Mouse (Mus musculus) macrophage (primary cell): ENCODE measurements around the gene Rexo1. TPM values are rescaled to one million over a fixed set of nuclear protein-coding genes. Genes with fewer than 3 reads are reported as not detected.
"Not testable (repeated sequence)": the region's sequence is repeated elsewhere in the genome, so short reads cannot be mapped to it uniquely, and the experiment has no call there.

Experiments
- H3K27ac ChIP-seq: fragments of 350-480 bp; formaldehyde crosslinking; 2 replicates; pipeline ENCODE4 v1.9.0; 2021
- H3K36me3 ChIP-seq: fragments of 350-480 bp; formaldehyde crosslinking; 2 replicates; pipeline ENCODE4 v1.9.0; 2021; ENCODE audit errors: inconsistent target
- H3K4me3 ChIP-seq: fragments of 350-480 bp; formaldehyde crosslinking; 2 replicates; pipeline ENCODE4 v1.9.0; 2021; ENCODE audit errors: inconsistent target
- H3K79me2 ChIP-seq: fragments of 350-480 bp; formaldehyde crosslinking; 2 replicates; pipeline ENCODE4 v1.9.0; 2021; ENCODE audit errors: inconsistent target
- WGBS: methylation state at CpG from one replicate; pipeline ENCODE4 v1.1.7; 2026; ENCODE audit warnings: inconsistent platforms; ENCODE audit not compliant: missing documents; 5-methylcytosine and 5-hydroxymethylcytosine counted together
- polyA plus RNA-seq: library from polyadenylated mRNA; stranded (reverse); fragments of 250-400 nt; gene quantifications from 3 replicates; pipeline ENCODE4 v1.2.4, GENCODE M21; 2018; ENCODE audit warnings: inconsistent platforms
- total RNA-seq, 78 experiments: library from RNA; depleted of rRNA; stranded (reverse); fragments of 250-400 nt; gene quantifications; 1 replicate in 9 of 78; 2 replicates in 24 of 78; 3 replicates in 43 of 78; 4 replicates in 2 of 78; pipeline ENCODE4 v1.2.4; 2018; ENCODE audit warnings: inconsistent platforms in 56 of 78

Gene Rexo1
- 100 to 1,000 TPM in 11 of 26 experiments, 10 to 100 TPM in 15; 59.1 to 157 (median 92.8) TPM for total RNA-seq (2018; cell fraction: chromatin; rRNA removed)
- 10 to 100 TPM; 11.6 to 31.0 (median 20.9) TPM for total RNA-seq (2018; cell fraction: cytosol; rRNA removed)
- 10 to 100 TPM; 40.6 to 77.9 (median 61.9) TPM for total RNA-seq (2018; cell fraction: nucleus; rRNA removed)
- 14.2 to 19.1 TPM (median 18.5 TPM) in 3 replicates for polyA plus RNA-seq

DNA sequence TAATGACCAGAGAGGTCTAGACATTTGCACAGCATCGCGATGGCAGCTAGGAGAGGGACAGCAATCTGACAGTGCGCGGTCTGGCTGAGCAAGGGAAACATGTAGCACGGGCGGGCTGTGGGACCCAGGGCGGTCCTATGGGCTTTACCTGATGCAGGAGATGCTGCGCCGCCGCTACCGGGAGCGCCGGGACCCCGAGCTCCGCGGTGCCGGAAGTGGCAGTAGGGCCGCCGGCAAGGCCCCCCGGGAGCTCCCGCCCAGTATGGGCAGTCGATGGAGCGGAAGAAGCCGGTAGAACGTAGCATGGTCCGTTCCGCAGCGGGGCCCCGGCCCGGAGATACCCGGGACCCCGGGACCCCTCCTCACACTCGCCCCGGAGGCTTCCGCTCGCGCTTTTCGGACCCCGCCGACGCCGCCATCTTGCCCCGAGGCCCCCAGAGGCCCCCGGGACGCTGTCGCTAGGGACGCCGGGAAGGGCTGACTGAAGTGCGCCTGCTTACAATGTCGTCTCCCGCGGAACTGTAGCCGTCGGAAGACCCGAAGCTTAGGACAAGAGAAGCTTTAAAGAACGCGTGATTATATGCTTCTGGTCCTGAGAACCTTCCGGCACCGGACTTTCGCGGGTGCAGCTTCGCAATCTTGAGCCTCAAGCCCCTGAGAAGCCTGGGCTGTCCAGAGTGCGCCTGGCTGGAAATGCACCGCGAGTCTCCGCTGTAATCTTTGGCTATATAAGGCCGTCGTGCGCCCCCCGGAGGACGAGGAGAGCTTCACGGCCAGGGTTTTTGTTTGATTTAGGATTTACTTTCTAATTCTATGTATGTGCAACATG lies at the start of gene Rexo1:
Rexo1 (minus strand) TSS at position 445 of the 829 bp plus-strand sequence.
- peak within 1 kb of the TSS; percentile 99 for H3K4me3 ChIP-seq
- WGBS: under 1% methylated on average over 70 of the region's 72 CpGs
- H3K27ac ChIP-seq: peak within 1 kb of the TSS; percentile 94
- H3K36me3 ChIP-seq: no peaks in the 10 kb centered on the region
- peaks cover 49% of the 10 kb centered on the region for H3K79me2 ChIP-seq

DNA sequence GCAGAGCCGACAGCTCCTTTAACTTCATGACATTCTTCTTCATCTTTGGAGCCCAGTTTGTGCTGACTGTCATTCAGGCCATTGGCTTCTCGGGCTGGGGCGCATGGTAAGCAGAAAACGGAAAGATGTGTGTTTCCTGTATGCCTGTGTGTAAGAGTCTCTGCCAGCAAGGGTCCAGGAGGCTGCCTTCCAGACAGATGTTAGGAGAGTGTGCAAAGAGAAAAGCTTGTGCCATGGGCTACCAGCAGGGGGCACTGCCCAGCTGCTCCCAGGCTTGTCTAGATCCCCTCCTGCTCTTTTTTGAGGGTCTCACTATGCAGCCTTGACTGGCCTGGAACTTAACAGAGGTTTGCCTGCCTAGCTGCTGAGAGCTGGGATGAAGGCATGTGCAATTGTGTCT lies 49.7 kb upstream of the Rexo1 start:
- Histone ChIP-seq H3K36me3 (peaks cover 26% of the 10 kb centered on the region), H3K27ac (0 out of 2 replicates have a peak overlapping the region, but pooled peaks have one; percentile 10), H3K4me3 (no peak overlapping the region), H3K79me2 (peaks cover 35% of the 10 kb centered on the region)
- 22% methylated on average over 4 of the region's 4 CpGs for WGBS

DNA sequence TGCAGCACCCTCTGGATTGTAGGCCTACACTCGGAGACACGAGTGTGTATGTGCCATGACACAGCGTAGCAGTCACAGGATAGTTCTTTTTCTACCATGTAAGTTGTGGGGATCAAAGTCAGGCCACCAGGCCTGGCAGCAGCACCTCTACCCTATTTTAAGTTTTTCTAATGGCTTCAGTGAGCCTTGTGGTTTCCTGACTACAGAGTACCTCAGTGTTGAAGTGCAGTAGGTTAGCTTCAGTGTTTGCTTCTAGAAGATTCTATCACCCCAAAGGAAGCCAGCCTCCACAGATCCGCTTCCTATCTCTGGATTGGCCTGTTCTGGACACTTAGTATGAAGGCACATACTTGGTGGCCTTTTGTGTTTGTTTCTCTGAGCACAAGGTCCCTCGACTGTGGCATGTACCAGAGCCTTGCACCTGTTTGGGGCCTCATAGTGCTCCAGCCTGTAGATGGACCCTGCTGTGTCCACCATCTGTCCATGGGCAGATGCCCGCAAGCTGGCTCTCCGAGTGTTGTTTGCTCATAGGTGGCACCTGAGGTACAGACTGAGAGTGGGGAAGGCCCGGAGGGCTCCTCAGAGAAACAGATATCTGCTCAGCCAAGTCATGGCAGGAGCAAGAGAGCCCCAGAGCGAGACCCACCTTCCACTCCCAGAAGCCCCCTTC lies 48.9 kb upstream of the Rexo1 start:
- H3K4me3 ChIP-seq: no peak overlapping the region
- H3K79me2 ChIP-seq: peaks cover 43% of the 10 kb centered on the region
- 74% methylated on average over 9 of the region's 9 CpGs for WGBS
- H3K36me3 ChIP-seq: peaks cover 23% of the 10 kb centered on the region
- peak overlapping the region; percentile 10; the same call in 1 of the 2 replicates for H3K27ac ChIP-seq

DNA sequence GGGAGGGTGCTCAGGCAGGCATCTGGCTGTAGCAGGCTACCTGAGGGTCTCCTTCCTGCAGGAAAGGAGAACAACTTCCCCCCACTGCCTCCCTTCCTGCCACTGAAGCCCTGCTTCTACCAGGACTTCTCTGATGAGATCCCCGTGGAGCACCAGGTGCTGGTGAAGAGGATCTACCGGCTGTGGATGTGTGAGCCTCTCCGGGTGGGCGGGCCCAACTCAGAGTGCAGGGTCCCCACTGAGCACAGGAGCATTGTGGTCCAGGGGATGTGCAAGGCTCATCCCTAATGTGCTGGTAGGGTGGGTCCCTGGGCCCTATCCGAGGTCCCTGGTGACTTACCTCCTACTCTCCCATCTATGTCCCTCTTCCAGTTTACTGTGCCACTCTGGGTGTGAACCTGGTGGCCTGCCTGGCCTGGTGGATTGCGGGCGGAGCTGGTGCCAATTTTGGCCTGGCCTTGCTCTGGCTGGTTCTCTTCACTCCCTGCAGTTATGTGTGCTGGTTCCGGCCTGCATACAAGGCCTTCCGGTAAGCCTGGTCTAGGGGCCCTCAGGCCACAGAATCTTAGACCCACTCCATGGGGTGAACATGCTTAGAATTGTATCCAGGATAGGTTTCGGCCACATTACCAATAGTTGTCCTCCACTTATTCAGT lies 48.0 kb upstream of the Rexo1 start:
- no peak overlapping the region for H3K27ac ChIP-seq

DNA sequence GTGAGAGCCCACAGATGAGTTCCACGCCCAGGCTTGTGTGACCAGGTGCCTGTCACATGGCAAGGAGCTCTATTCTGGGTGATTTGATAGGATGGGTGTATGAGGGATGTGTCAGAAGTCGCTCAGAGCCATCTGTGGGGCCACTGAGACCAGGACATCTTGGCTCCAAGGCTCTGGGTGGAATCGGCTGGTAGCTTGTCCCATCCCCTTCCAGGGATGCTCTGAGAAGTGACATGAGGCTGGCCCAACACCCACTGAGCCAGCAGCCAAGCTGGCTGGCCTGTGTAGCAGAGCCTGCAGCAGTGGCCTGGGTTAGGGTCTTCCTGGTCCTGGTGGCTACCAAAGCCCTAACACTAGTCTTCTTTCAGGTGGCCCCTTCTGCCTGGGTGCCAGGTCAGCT lies 47.1 kb upstream of the Rexo1 start:
- WGBS: 98% methylated on average over 3 of the region's 3 CpGs
- H3K36me3 ChIP-seq: peaks cover 11% of the 10 kb centered on the region

More for the DNA sequence above, 48.0 kb upstream of the Rexo1 start:
- Histone ChIP-seq H3K79me2 (peaks cover 52% of the 10 kb centered on the region), H3K4me3 (no peak overlapping the region), H3K36me3 (peaks cover 15% of the 10 kb centered on the region)
- WGBS: 91% methylated on average over 9 of the region's 10 CpGs

DNA sequence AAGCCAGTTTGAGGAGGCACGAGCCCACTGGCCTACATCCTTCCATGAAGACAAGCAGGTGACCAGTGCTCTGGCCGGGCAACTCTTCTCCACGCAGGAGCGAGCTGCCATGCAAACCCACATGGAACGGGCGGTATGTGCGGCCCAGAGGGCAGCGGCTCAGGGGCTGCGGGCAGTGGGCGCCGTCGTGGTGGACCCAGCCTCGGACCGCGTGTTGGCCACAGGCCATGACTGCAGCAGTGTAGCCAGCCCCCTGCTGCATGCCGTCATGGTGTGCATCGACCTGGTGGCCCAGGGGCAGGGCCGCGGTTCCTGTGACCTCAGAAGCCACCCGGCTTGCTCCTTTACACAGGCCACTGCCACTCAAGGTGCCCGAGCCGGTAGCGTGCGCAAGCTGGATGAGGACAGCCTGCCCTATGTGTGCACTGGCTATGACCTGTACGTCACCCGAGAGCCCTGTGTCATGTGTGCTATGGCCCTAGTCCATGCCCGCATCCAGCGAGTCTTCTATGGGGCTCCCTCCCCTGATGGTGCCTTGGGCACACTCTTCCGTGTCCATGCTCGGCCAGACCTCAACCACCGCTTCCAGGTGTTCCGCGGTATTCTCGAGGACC lies 45.5 kb upstream of the Rexo1 start:
- no peak overlapping the region for H3K27ac ChIP-seq
- WGBS: 94% methylated on average over 28 of the region's 34 CpGs
- H3K79me2 ChIP-seq: peaks cover 64% of the 10 kb centered on the region
- H3K36me3 ChIP-seq: peaks cover 11% of the 10 kb centered on the region
- no peak overlapping the region for H3K4me3 ChIP-seq

More for the DNA sequence above, 47.1 kb upstream of the Rexo1 start:
- Histone ChIP-seq H3K79me2 (peaks cover 61% of the 10 kb centered on the region), H3K27ac (no peak overlapping the region), H3K4me3 (no peak overlapping the region)

DNA sequence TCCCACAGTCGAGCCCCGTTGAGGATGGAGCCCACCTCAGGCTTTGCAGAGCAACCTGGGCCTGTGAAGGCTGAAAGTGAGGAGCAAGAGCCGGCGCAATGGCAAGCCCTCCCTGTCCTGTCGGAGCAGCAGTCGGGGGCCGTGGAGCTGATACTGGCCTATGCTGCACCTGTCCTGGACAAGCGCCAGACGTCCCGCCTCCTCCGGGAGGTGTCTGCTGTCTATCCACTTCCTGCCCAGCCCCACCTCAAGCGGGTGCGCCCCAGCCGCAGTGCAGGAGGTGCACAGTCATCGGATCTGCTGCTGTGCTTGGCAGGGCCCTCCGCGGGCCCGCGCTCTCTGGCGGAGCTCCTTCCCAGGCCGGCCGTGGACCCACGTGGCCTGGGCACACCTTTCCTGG lies 44.9 kb upstream of the Rexo1 start:
- Histone ChIP-seq H3K36me3 (peaks cover 11% of the 10 kb centered on the region), H3K79me2 (peaks cover 64% of the 10 kb centered on the region), H3K27ac (no peak overlapping the region), H3K4me3 (no peak overlapping the region)
- WGBS: 83% methylated on average over 23 of the region's 23 CpGs

DNA sequence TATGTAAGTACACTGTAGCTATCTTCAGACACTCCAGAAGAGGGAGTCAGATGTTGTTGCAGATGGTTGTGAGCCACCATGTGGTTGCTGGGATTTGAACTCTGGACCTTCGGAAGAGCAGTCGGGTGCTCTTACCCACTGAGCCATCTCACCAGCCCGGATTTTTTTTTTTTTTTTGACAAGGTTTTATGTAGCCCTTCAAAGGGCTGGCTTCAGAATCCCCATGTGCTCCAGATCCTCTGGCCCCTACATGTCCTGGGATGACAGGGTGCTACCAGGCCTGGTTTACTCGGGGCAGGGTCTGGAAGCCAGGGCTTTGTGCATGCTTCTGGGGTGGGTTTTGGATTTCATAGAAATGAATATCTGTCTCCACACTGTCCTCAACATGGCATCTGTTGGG lies 44.4 kb upstream of the Rexo1 start, which contains the start of gene Gm49322:
Gm49322 (plus strand) TSS at position 301 of the 400 bp plus-strand sequence.
- not testable (repeated sequence) for H3K27ac ChIP-seq, H3K4me3 ChIP-seq
- 100% methylated on average over 1 of the region's 4 CpGs for WGBS
- Histone ChIP-seq H3K36me3 (peaks cover 11% of the 10 kb centered on the region), H3K79me2 (peaks cover 64% of the 10 kb centered on the region)

DNA sequence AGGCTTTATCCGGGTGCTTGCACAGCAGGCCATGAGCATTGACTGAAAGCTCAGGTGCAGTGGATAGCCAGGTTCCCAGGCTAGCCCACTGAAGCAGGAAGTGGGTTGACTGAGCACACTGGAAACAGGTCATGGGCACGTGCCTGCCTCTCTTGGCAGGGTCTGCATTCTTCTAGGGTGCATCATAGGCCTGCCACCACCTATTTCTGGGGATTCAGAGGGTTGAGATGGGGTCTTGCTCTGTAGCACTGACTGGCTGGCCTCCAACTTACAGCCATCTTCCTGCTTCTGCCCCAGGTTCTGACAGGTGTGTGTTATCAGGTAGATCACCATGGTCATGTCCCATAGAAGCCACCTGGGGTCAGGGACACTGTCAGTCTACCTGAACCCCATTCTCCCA lies 43.6 kb upstream of the Rexo1 start:
- peaks cover 64% of the 10 kb centered on the region for H3K79me2 ChIP-seq
- WGBS: 83% methylated on average over 2 of the region's 2 CpGs
- H3K4me3 ChIP-seq: no peak overlapping the region
- no peak overlapping the region for H3K27ac ChIP-seq
- H3K36me3 ChIP-seq: peaks cover 11% of the 10 kb centered on the region

DNA sequence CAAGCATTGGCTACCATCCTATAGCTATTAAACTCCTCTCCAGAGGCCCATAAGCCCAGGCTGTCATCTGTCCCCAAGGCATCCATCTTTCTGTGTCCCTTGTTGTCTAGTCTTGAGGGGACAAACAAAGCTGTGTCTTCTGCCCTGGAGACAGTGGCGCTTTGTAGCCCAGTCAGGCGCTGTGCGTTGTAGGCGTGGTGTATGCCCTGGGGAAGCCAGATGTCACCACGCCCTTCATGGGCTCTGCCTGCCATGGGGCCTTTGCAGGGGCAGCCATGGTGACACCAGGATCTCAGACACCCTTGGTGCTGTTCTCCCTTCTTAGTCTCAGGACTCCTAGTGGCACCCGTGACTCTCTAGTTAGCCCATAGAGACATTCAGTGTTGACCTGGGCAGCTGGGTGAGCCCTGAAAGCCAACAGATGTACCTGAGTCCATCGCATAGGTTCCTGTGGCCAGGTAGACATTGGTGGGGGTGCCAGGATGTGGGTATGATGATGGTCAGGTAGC lies 42.7 kb upstream of the Rexo1 start:
- peak overlapping the region; percentile 78 for H3K4me3 ChIP-seq
- H3K79me2 ChIP-seq: peaks cover 59% of the 10 kb centered on the region
- peaks cover 11% of the 10 kb centered on the region for H3K36me3 ChIP-seq
- 92% methylated on average over 7 of the region's 7 CpGs for WGBS
- peak overlapping the region; percentile 85 for H3K27ac ChIP-seq

DNA sequence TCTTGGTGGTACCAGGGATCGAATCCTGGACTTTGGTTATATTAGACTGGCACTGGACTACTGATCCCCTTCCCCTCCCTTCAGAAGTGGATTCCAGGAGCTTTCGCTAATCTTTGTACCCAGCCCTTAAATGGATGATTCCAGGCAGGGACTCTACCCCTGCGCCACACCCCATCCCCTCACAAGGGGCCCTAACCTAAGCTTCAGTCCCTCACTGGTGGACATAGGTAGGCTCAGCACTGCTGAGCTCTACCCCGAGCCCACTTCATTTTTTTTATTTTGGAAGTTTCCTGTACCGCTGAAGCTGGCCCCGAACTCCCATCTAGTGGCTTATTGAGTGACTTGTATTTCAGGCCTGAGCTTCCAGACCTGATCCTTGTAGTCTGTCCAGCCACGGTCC lies 42.0 kb upstream of the Rexo1 start:
- Histone ChIP-seq H3K4me3 (peak overlapping the region; percentile 78), H3K36me3 (peaks cover 11% of the 10 kb centered on the region), H3K27ac (peak overlapping the region; percentile 85), H3K79me2 (peaks cover 52% of the 10 kb centered on the region)
- 26% methylated on average over 7 of the region's 7 CpGs for WGBS

DNA sequence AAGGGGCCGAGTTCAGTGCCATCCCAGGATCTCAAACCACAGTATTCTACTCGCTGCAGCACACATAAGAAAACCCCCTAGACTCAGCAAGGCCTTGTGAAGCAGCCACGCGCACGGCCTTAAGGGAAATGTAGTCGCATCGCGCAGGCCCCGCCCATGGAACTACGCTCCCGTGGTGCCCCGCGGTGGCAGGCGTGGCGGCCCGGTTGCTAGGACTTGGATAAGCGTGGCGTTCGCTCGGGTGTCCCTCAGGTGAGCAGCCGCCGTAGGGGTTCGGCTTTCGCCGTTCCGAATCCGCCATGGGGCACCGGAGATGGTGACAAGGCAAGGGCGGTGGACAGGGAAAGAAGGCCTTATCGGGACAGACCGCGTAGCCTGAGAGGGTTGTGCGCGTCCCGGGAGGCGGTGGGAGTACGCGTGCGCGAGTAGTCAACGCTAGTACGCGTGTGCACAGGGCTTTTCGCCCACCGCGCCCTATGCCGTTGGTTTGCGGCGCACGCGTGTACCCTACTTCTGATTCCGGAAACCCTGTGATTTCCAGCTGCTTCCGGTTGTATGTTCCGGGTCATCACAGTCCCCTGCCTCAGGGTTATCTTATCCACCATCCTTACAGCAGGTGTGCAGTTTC lies 41.5 kb upstream of the Rexo1 start, which contains the start of the genes Scamp4 and Adat3:
Scamp4 (plus strand) TSS at position 175 of the 628 bp plus-strand sequence.
Adat3 (plus strand) TSS at position 183 of the 628 bp plus-strand sequence.
- H3K36me3 ChIP-seq: peaks cover 8% of the 10 kb centered on the region
- WGBS: under 1% methylated on average over 54 of the region's 54 CpGs
- peak within 1 kb of the TSS; percentile 85 for H3K27ac ChIP-seq
- H3K4me3 ChIP-seq: peak within 1 kb of the TSS; percentile 78
- H3K79me2 ChIP-seq: peaks cover 47% of the 10 kb centered on the region

DNA sequence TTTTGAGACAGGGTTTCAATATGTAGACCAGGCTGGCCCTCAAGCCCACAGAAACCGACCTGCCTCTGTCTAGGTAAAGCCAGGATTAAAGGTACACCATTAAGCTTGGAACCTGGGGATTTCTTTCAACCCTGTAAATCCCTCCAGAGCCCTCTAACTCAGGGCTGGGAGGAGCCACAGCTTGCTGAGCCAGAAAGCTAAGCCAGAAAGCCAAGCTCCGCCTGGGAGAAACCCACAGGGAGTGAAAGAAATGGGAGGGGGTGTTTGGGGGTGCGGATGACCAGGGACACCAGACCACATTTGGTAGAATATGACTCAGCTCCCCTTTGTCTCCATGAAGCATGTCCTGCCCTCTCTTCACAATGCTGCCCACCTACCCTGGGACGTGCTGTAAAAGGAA lies 35.0 kb upstream of the Rexo1 start:
- H3K79me2 ChIP-seq: no peaks in the 10 kb centered on the region
- H3K27ac ChIP-seq: no peak overlapping the region
- 76% methylated on average over 4 of the region's 4 CpGs for WGBS
- no peaks in the 10 kb centered on the region for H3K36me3 ChIP-seq
- no peak overlapping the region for H3K4me3 ChIP-seq
